ENCODE assay signal across 30 mouse cellular contexts in genomic region chr1:60696115-60696895, GRCm38 (mm10). TPM values are rescaled to one million over a fixed set of nuclear protein-coding genes. Genes with fewer than 3 reads are reported as not detected.
DNase-seq lines count a peak whose midpoint lies in the region; ATAC-seq lines count a peak whose summit lies in the region.
"Had no signal": no experiment of that assay in that cellular context is flagged by ENCODE, and none has a peak within 500 bp of the region (broad histone marks: within the 10 kb centered on the region; RNA-seq: fewer than 3 reads in every experiment).

No protein-coding gene starts in this region.

- peak; percentile 15; the same call in 1 of the 2 replicates for ATAC-seq in embryonic facial prominence, embryonic 14.5 days (ENCODE audit: low read depth)
- ATAC-seq in kidney, embryonic 16.5 days (ENCODE audit: low FRiP score, low TSS enrichment): 0 out of 2 replicates have a peak, but pooled peaks have one; percentile 31
- ATAC-seq in stomach, embryonic 16.5 days (ENCODE audit: insufficient read depth, low FRiP score): no peak
- ATAC-seq: forebrain, embryonic 13.5 days; forebrain, embryonic 16.5 days; hindbrain, postnatal 0 days; inflammation-experienced regulatory T-cells, adult 6 months; intestine, embryonic 16.5 days; Patski had no signal

- WGBS in embryonic facial prominence, embryonic 14.5 days: 72% methylated on average over 3 of the region's 3 CpGs
- 79% methylated on average over 3 of the region's 3 CpGs for WGBS in embryonic facial prominence, embryonic 10.5 days
- WGBS in kidney, embryonic 16.5 days: 76% methylated on average over 3 of the region's 3 CpGs
- 67% methylated on average over 3 of the region's 3 CpGs for WGBS in stomach, embryonic 16.5 days

- H3K9me3 ChIP-seq in embryonic facial prominence, embryonic 14.5 days (ENCODE audit: control insufficient read depth, low read length): no peaks in the 10 kb centered on the region
- H3K9me3 ChIP-seq in embryonic facial prominence, embryonic 10.5 days: no peaks in the 10 kb centered on the region
- H3K9me3 ChIP-seq in kidney, embryonic 16.5 days (ENCODE audit: low read length): no peaks in the 10 kb centered on the region
- no peaks in the 10 kb centered on the region for H3K9me3 ChIP-seq in stomach, embryonic 16.5 days (replicated peaks; ENCODE audit: control insufficient read depth, low read length)
- H3K9me3 ChIP-seq: forebrain, embryonic 10.5 days; forebrain, embryonic 13.5 days; heart, embryonic 13.5 days had no signal

- no peak overlapping the region for H3K27ac ChIP-seq in embryonic facial prominence, embryonic 14.5 days (replicated peaks; ENCODE audit: low read depth, low read length)
- no peak overlapping the region for H3K27ac ChIP-seq in embryonic facial prominence, embryonic 10.5 days (replicated peaks)
- no peak overlapping the region; the same call in 1 of the 2 replicates for H3K27ac ChIP-seq in kidney, embryonic 16.5 days (ENCODE audit: low read length)
- H3K27ac ChIP-seq in stomach, embryonic 16.5 days (ENCODE audit: low read length): peak overlapping the region; percentile 18
- H3K27ac ChIP-seq: forebrain, embryonic 10.5 days; forebrain, embryonic 13.5 days; heart, embryonic 13.5 days; hindbrain, embryonic 14.5 days; hindbrain, postnatal 0 days had no signal

- H3K4me3 ChIP-seq in embryonic facial prominence, embryonic 14.5 days (ENCODE audit: low read depth, low read length): no peak overlapping the region
- no peak overlapping the region for H3K4me3 ChIP-seq in embryonic facial prominence, embryonic 10.5 days
- H3K4me3 ChIP-seq in kidney, embryonic 16.5 days (ENCODE audit: low read length): no peak overlapping the region
- H3K4me3 ChIP-seq in stomach, embryonic 16.5 days (replicated peaks; ENCODE audit: low read length): no peak overlapping the region
- H3K4me3 ChIP-seq: erythroblast, embryonic 14.5 days; forebrain, embryonic 10.5 days; forebrain, embryonic 13.5 days; heart, embryonic 13.5 days had no signal

- H3K4me2 ChIP-seq in embryonic facial prominence, embryonic 14.5 days (ENCODE audit: low read depth, low read length): no peak overlapping the region
- no peak overlapping the region for H3K4me2 ChIP-seq in kidney, embryonic 16.5 days (replicated peaks; ENCODE audit: low read depth, low read length)
- H3K4me2 ChIP-seq in stomach, embryonic 16.5 days (ENCODE audit: low read depth, low read length): no peak overlapping the region
- H3K4me2 ChIP-seq: forebrain, embryonic 13.5 days; heart, embryonic 13.5 days; hindbrain, embryonic 14.5 days had no signal

- H3K27me3 ChIP-seq in embryonic facial prominence, embryonic 14.5 days (replicated peaks; ENCODE audit: control insufficient read depth, insufficient read depth, low read length): no peaks in the 10 kb centered on the region
- H3K27me3 ChIP-seq in embryonic facial prominence, embryonic 10.5 days (replicated peaks; ENCODE audit: low read depth, poor library complexity, severe bottlenecking): no peaks in the 10 kb centered on the region
- H3K27me3 ChIP-seq in kidney, embryonic 16.5 days (ENCODE audit: insufficient read depth, low read length): no peaks in the 10 kb centered on the region
- no peaks in the 10 kb centered on the region for H3K27me3 ChIP-seq in stomach, embryonic 16.5 days (ENCODE audit: control insufficient read depth, insufficient read depth, low read length)
- H3K27me3 ChIP-seq: forebrain, embryonic 13.5 days; heart, embryonic 13.5 days; Patski had no signal

- no peaks in the 10 kb centered on the region for H3K36me3 ChIP-seq in embryonic facial prominence, embryonic 14.5 days (ENCODE audit: control insufficient read depth, insufficient read depth, low read length)
- H3K36me3 ChIP-seq in embryonic facial prominence, embryonic 10.5 days (replicated peaks): no peaks in the 10 kb centered on the region
- no peaks in the 10 kb centered on the region for H3K36me3 ChIP-seq in kidney, embryonic 16.5 days (ENCODE audit: insufficient read depth, low read length)
- no peaks in the 10 kb centered on the region for H3K36me3 ChIP-seq in stomach, embryonic 16.5 days (ENCODE audit: control insufficient read depth, insufficient read depth, low read length)
- H3K36me3 ChIP-seq: forebrain, embryonic 10.5 days; heart, embryonic 13.5 days had no signal

- H3K4me1 ChIP-seq in embryonic facial prominence, embryonic 14.5 days (ENCODE audit: control insufficient read depth, insufficient read depth, low read length): no peaks in the 10 kb centered on the region
- H3K4me1 ChIP-seq in embryonic facial prominence, embryonic 10.5 days: no peaks in the 10 kb centered on the region
- no peaks in the 10 kb centered on the region for H3K4me1 ChIP-seq in kidney, embryonic 16.5 days (ENCODE audit: insufficient read depth, low read length)
- no peaks in the 10 kb centered on the region for H3K4me1 ChIP-seq in stomach, embryonic 16.5 days (ENCODE audit: control insufficient read depth, insufficient read depth, low read length)
- H3K4me1 ChIP-seq: forebrain, embryonic 10.5 days; forebrain, embryonic 13.5 days; heart, embryonic 13.5 days had no signal

- DNase-seq in embryonic facial prominence, embryonic 14.5 days (ENCODE audit: low spot score): peak; percentile 54
- DNase-seq in embryonic facial prominence, embryonic 10.5 days (ENCODE audit: low spot score): no peak
- no peak for DNase-seq in kidney, postnatal 4 days
- DNase-seq in fat pad, adult 2 months (ENCODE audit: extremely low read depth, low read depth, low spot score): peak; percentile 68
- no peak for DNase-seq in right cerebral cortex, postnatal 4 days
- DNase-seq in left cerebral cortex, adult 11 months (ENCODE audit: low spot score): no peak
- DNase-seq: adrenal gland, postnatal 10 days; adrenal gland, postnatal 36 days; cerebellum, adult 11 months; cerebellum, adult 2 months; cerebellum, adult 9-11 months; cerebellum, postnatal 36 days; embryo, embryonic 11 days; gastrocnemius, postnatal 10 days; gastrocnemius, postnatal 36 days; heart, adult 18-20 months; heart, postnatal 14 days; heart, postnatal 4 days had no signal

- no peak overlapping the region for H3K9ac ChIP-seq in embryonic facial prominence, embryonic 14.5 days (ENCODE audit: low read depth, low read length)
- H3K9ac ChIP-seq in kidney, embryonic 16.5 days (replicated peaks; ENCODE audit: low read length): no peak overlapping the region
- H3K9ac ChIP-seq in stomach, embryonic 16.5 days (ENCODE audit: low read length): no peak overlapping the region
- H3K9ac ChIP-seq: forebrain, embryonic 13.5 days; heart, embryonic 13.5 days; hindbrain, embryonic 14.5 days had no signal

RNA-seq across cellular contexts. Expression of gene Cd28, which starts 20.3 kb away (rescaled TPM):
- polyA plus RNA-seq in embryonic facial prominence, embryonic 14.5 days (2014; fragmentation: Nextera tagmentation; extraction: Ambion mirVana): 0.28 and 0.35 TPM in 2 replicates
- polyA plus RNA-seq in embryonic facial prominence, embryonic 10.5 days (2016; fragmentation: Nextera tagmentation; extraction: Ambion mirVana): 0.09 and 0.11 TPM in 2 replicates
- 0.17 and 0.24 TPM in 2 replicates for polyA plus RNA-seq in kidney, embryonic 16.5 days (2015; fragmentation: Nextera tagmentation; extraction: Ambion mirVana)
- 0.25 and 0.31 TPM in 2 replicates for polyA plus RNA-seq in stomach, embryonic 16.5 days (2015; fragmentation: Nextera tagmentation; extraction: Ambion mirVana)
- polyA plus RNA-seq: Patski had no signal

Comparison
In these comparisons a context has a peak if more than half of its experiments do, and no peak if none do; other contexts are left out.
1. DNase-seq: peak in embryonic facial prominence, embryonic 14.5 days (single experiment) and fat pad, adult 2 months (single experiment); none in embryonic facial prominence, embryonic 10.5 days (single experiment), kidney, postnatal 4 days (0 of 2), right cerebral cortex, postnatal 4 days (single experiment) and left cerebral cortex, adult 11 months (single experiment).